Mouse (Mus musculus) thymus, adult 2 months (tissue): ENCODE measurements around the gene Inpp5b.

ENCODE experiments used
- CTCF ChIP-seq: fragments of 200-500 bp; IDR thresholded peaks from 2 replicates; pipeline ENCODE4 v1.5.1; 2012; ENCODE audit warnings: mild to moderate bottlenecking, control low read depth, low read length, moderate library complexity, borderline replicate concordance; ENCODE audit not compliant: control insufficient read depth, poor library complexity, insufficient read depth; ENCODE audit errors: extremely low read depth
- POLR2A ChIP-seq: fragments of 200-500 bp; IDR thresholded peaks from 2 replicates; pipeline ENCODE4 v1.6.1; 2012; ENCODE audit warnings: mild to moderate bottlenecking, low read length, control low read depth, moderate library complexity; ENCODE audit not compliant: control insufficient read depth, poor library complexity, insufficient read depth; ENCODE audit errors: extremely low read depth

DNA sequence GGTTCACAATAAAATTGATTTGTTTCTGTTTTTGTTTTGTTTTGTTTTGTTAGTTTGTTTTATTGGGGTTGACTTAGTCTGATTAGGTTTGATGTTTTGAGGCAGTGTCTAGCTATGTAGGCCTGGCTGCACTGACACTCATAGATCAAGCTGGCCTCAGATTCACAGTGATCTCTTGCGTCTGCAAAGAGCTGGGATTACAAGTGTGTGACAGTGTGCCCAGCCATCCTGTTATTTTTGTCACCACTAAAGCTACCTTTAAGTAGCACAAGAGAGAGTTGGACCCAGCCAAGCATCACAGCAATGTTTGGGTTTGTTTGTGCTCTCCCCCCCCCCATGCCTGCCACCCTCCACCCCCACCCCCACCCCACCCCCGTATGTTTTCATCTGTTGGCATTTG, 47.1 kb upstream of the Inpp5b start:
- no peak for TF ChIP-seq CTCF
- no peak for TF ChIP-seq POLR2A
